Mouse (Mus musculus) E14TG2a.4 (cell line): Measurements from ENCODE around the gene Lrrc20.

Experiments used
- CTCF ChIP-seq: conservative IDR thresholded peaks from 2 replicates; pipeline ENCODE4 v1.5.1; 2014; ENCODE audit warnings: low read length
- NANOG ChIP-seq: IDR thresholded peaks from 2 replicates; pipeline ENCODE4 v1.6.1; 2014; ENCODE audit warnings: borderline replicate concordance, low read length, mixed read lengths
- POU5F1 ChIP-seq: IDR thresholded peaks from 2 replicates; pipeline ENCODE4 v1.6.1; 2014; ENCODE audit warnings: low read length, borderline replicate concordance

GRCm38 (mm10) chr10:61516866-61517265, 41.3 kb downstream of the Lrrc20 start:
- no peak for TF ChIP-seq CTCF
- no peak for TF ChIP-seq NANOG
- no peak for TF ChIP-seq POU5F1
